Mouse (Mus musculus): ENCODE measurements around the gene Ceacam18.
"Not testable (repeated sequence)": the region's sequence is repeated elsewhere in the genome, so short reads cannot be mapped to it uniquely, and the experiment has no call there.

The Ceacam18 gene

DNA sequence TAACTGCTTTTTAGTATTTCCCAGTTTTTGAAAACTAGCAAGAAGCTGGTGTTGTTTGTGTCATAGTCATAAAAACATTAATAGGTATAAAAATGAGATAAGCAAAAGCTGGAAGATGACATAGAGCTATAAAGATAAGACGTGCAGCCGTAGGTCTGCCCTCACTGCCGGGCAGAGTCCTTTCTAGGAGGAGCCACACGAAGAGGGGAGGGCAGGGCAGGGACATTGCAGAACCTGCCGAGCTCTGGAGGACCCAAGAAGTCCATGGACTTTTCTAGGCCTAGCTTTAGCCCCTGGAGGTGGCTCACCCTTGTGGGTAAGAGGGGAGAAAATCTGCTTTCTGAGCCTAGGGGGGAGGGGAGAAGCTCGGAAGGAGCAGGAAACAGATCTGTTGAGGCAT lies at the start of gene Ceacam18:
Ceacam18 (plus strand) TSS at position 208 of the 400 bp plus-strand sequence.
- DNase-seq (ENCODE audit: low spot score in 2 of 2): no peak

DNA sequence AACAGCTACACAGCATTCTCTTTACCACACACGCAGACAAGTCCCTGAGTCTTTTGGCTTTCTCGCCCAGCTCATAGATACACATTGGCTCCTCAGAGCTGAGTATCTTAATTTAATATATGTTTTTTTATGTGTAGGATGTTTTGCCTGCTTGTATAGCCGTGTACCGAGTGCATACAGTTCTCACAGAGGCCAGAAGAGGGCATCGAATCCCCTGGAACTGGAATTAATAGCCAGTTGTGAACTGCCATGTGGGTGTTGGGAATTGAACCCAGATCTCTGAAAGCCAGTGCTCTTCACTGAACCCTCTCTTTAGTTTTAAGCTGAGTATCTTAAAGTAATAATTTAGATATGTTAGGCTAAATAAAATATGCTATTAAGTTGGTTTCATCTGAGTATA lies 49.7 kb upstream of the Ceacam18 start:
- no peak for DNase-seq (ENCODE audit: low spot score in 2 of 2)

DNA sequence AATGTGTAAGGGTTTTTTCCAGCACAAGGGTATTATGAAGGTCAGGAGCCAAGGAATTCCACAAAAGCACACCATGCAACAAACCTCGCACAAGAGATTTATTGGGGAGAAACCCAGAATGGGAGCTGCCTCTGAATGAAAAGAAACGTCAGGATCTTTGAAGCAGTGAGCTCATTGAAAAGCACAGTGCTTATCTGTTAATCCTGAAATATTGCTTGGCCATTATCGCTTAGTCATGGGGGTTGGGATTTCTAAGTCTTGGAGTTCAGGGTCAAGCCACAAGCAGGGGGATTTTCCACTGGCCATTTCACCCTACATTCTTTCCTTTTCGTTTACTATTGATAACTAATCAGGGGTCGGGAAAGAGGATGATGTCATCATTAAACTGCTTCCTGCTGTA lies 32.6 kb upstream of the Ceacam18 start:
- no peak for DNase-seq (ENCODE audit: low spot score in 2 of 2)

DNA sequence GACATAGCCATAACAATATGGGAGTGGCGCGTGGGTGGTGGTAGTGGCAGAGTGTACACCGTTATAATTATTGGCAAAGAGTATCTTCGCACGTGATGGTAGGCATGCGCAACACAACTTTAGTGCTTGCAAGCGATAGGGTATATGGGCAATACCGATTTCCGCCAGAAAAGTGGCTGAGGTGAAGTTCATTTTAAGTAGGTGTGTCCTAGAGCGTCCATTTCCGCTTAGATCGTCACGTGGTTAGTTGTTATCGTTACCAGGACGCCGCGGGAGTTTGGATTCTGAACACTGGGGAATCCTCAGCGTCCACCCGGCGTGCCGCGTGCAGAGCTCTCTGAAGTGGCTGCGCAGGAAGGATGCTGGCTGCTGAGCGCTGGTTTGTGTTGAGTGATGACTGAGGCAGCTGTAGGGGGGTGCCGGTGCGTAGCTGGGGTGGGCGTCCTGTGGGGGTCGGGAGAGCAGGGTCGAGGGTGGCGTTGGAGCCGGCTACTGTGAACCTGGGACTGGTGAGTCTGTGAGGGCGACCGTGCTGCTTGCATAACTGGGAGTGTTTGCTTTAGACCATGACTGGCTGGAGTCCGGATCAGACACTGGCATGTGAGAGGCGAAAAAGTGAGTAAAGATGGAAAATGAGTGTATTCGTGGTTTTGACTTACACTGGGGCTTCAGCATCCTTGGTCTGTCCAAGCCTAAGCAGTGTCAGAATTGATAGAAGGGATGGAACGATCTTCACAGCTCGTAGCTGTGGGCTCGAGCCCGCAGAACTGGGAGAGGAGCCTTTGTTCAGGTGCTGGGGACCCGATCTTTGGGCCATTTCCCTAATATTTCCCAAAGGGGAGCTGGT lies 27.4 kb upstream of the Ceacam18 start, which contains the start of gene Zfp819:
Zfp819 (plus strand) TSS at position 274 of the 847 bp plus-strand sequence.
- peak; percentile 74 to 81 for DNase-seq (ENCODE audit: low spot score in 2 of 2)

DNA sequence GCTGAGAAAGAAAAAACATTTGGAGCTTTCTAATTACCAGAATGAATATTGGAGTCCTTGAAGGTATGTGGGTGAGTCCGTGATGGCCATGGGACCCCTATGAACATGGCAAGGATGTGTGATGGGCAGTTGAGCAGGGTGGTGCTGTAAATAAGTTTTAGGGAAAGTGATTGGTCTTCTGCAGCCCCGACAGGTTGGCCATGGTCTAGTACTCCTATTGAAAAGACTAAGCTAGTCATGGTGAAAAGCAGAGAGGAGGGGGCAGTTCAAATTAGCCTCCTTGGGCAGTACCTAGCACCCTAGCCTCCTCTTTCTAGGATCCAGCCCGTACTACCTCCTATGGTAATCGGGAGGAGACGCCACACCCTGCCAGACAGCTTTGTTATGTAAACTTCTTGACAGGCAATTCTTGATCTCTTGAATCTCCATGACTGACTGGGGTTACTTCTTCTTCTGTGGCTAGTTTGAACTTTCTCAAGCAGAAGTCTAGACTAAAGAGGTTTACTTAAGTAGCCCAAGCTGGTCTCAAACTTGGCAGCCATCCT lies 26.7 kb upstream of the Ceacam18 start:
- DNase-seq (ENCODE audit: low spot score in 2 of 2): no peak

DNA sequence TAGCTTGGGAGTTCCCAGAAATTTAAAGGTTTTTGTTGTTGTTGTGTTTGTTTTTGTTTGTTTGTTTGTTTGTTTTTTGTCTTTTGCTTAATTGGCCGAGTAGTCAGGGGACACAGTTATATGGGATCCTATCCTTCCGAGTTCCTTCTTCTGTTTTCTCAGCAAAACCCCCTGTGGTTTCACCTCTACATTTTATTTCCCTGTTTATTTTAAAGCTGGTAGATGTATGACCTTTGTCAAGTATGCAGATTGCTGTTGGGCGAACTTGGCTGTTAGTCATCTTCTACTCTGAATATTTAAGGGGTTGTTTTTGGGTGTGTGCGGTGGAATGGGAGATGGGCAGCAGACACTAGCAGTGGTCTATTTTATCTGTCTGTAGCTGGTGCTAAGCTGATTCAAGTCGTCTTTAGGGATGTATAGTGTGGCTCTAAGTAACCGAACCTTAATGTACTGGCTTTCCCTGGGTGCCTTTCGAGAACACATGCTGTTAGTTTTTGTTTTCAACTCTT lies 26.1 kb upstream of the Ceacam18 start:
- DNase-seq (ENCODE audit: low spot score in 2 of 2): no peak

DNA sequence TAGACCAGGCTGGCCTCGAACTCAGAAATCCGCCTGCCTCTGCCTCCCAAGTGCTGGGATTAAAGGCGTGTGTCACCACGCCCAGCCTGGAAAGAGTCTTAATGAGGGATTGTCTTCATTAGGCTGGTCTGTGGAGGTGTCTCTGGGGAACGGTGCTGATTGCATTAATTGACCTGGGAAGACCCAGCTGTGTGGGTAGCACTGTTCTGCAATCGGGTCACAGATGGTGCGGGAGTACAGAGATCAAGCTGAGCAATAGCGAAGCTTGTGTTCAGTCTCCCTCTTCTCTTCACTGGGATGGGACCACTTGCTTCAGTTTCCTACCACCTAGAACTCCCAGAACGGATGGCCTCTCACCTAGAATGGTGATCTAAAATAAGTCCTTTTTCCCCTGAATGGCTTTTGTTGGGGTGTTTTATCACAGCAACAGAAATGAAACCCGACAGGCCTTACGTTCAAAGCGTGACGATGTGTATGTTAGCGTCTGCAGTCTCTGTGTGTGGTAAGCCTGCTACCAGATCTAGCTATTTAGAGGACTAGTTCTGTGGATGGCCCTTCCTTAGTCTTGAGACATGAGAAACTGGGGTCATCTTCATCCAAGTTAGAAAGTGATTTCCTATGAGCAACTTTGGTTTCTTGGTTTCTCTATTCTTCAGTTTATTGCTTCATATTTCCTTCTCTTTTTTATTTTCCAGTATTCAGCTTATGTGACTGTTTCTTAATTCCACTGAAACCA lies 20.5 kb upstream of the Ceacam18 start:
- DNase-seq (ENCODE audit: low spot score in 2 of 2): no peak

DNA sequence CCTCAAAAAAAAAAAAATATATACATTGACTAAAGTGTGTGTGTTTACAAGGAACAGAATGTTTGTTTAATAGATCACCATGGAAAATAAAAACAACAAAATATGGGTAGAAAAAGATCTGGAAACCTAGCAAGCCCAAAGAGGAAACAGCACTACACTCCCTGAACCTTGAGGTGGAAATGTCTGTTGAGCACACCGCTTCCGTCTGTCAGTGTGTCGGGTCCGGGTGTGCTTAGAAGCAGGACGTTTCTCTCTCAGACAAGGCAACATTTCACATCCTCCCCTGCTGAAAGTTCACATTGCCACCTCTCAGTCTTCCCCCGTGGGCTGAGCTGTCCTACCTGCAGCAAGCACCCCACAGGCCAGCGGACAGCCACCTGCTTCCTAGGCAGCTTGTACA lies 11.6 kb upstream of the Ceacam18 start:
- DNase-seq (ENCODE audit: low spot score in 2 of 2): no peak

DNA sequence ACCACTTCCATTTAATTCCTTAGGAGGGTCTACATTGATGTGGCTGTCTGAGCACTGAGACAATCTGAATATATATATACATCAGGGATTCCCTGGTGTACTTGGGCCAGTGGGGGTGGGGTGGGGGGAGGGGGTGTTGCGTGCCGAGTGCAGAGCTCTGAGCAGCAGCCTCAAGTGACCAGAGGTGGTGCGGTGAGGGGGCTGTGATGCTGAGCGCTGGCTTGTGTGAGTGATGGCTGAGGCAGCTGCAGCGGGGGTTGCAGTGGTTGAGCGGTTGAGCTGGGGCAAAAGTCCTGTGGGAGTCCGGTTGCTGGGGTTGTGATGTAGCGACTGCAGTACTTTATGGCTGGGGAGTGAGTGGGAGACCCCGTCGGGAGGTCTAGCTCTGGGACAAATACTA lies 10.7 kb upstream of the Ceacam18 start:
- DNase-seq (ENCODE audit: low spot score in 2 of 2): no peak

DNA sequence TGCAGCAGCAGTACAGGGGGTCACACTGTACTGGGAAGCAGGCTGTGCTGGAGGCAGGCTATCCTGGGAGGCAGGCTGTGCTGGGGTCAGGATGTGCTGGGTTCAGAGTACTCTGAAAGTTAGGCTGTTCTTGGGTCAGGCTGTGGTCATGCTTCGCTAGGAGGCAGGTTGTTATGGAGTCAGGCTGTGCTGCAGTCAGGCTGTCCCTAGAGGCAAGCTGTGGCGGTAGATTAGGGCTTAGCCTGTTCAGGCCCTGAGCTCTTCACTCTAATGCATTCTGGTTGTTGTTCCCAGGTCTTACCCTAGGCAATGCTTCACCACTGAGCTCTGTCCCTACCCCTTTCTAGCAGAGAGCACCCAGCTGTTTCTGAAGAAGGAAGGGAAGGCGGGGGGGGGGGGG lies 9.4 kb upstream of the Ceacam18 start:
- no peak for DNase-seq (ENCODE audit: low spot score in 2 of 2)

DNA sequence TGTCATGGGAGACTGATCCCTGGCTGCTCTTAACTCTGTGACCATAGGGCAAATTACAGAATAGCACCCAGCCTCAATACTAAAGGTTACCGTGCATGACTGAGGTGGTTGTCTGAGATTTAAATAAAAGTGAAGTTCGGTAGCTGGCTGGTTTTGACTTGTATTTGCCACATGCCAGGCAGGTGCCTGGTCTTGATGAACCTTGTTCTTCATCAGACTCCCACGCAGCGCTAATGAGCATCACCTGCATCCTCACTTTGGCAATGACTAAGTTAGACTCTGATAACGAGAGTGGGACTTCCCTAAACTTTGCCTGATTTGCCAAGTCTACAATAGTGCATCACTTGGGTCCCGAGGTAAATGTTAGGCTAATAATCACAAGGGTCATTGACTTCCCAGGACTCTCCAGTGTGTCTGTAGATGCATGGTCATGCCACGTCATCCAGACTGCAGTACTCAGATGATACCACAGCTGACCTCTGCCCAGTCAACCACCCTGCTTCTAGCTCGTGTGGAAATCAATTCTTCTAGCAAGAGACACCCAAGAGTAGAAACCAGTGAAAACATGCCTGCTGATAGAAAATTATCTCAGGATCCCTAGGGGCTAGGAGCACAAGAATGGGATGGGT lies 8.6 kb upstream of the Ceacam18 start:
- no peak for DNase-seq (ENCODE audit: low spot score in 2 of 2)

DNA sequence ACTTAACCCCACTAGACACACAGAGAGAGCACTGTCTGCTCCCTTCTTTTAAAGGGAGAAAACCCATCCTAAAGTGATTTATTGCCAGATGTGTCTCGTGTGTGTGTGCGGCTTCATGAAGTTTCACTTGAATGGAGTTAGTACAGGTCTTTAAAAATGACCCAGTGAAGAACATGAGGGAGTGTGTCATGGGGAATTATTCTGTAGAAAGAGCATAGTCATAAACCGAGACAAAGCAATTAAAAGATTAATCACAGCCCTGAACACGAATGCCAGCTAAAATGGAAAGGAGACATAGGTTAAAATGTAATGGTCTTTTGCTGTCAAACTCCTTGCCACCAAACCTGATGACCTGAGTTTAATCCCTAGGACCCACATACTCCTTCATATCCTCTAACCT lies 567 bp upstream of the Ceacam18 start:
- no peak for DNase-seq (ENCODE audit: low spot score in 2 of 2)

DNA sequence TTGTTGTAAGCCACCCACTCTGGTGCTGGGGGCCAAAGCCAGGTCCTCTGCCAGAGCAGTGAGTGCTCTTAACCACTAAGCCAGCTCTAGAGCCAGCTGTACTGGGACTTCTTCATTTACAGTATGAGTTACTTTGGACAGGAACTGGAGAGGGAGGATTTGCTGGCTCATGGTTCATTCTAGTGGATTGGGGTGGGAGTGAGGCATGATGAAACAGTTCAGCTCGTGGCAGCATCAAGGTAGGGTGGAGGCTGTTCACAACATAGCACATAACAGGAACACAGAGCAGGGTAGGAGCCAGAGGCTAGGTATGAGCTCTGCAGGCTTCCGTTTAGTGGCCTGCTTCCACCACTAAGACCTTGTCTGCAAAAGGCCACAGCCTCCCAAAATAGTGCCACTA lies 1.7 kb downstream of the Ceacam18 start:
- DNase-seq (ENCODE audit: low spot score in 2 of 2): no peak

DNA sequence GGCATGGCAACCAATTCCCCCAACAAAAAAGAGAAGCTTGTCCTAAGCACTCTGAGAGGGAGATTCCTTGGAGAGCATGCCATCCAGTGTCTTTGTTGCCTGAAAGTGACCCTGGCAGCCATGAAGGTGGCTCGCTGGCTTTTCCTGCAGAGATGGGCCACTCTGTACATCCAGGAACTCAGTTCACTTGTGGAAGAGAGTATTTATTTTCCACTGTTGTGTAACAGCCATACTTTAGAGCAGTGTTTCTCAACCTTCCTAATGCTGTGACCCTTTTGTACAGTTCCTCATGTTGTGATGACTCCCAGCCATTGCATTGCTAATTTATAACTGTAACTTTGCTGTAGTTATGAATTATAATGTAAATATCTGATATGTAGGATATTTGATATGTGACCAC lies 2.6 kb downstream of the Ceacam18 start:
- no peak for DNase-seq (ENCODE audit: low spot score in 2 of 2)

DNA sequence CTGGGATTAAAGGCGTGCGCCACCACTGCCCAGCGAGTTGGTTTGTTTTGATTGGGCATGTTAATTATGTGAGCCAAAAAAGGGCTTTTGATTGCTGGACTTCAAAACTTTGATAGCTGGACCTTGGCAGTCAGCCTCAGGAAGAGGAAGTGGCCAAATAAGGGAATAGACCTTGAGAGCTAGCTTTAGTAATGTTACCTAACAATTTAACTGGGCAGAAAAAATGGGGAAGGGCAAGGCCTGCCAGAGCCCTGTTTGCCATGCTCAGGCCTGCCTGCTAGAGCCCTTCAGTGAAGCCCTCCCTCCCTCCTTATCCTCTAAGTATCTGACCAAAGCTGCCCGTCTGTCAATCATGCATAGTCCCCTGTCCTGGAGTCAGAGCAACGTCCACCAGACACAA lies 8.1 kb downstream of the Ceacam18 start:
- DNase-seq (ENCODE audit: low spot score in 2 of 2): no peak

DNA sequence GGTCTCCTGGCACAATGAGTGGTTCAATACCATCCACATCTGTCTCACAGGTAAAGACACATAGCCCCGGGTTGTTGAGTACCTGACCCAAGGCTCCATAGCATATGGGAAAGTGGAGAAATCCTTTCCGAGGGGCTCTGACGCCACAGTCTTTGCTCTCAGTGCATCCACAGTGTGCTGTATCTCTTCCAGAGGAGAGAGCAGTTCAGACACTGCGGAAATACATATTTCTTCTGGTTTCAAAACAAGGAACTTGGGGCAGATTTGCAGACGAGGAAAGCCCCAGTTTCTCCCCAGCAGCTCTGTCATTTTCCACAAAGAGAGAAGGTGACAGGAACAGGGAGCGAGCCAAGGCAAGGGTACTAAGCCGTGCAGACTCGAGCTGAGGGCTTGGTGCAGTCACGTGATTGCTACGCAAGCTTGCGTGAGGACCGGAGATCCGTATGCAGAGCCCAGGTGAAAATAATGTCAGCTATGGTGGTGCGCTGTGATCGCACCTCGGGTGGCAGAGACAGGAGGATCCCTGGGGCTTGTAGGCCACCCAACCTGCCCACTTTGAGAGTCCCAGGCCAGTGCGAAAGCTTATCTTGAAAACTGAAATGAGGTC lies 8.6 kb downstream of the Ceacam18 start:
- no peak for DNase-seq (ENCODE audit: low spot score in 2 of 2)

DNA sequence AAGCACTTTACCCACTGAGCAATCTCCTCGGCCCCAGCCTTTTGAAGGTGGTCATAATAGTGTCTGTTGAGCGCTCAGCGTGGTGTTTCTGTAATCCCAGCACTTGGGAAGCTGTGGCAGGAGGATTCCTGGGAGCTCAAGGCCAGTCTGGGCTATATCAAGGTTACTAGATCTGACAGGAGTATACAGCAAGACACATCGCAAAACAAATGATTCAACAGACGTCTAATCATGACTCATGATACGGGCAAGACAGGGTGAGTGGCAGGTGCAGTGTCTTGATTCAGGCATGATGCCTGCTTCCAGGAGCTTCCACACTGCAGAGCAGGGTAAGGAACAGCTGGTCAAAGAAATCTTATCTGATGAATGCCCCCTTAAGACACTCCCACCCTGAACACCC lies 18.2 kb downstream of the Ceacam18 start:
- DNase-seq (ENCODE audit: low spot score in 2 of 2): no peak

DNA sequence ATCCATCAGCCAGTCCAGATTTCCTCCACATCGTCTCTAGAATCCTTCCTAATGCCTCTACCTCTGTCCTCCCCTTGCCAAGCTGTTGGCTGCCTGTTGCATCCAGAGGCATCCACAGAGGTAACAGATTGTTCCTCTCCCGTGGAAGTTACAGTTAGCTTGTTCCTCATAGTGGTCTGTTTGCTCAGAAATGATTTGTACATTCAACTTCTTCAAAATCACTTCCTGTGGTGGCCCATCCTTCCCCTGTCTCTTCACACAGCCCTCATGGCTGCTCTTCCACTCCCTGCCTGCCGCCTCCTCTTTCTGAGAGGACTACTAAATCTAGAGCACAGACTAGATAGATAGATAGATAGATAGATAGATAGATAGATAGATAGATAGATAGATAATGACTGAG lies 20.0 kb downstream of the Ceacam18 start:
- DNase-seq (ENCODE audit: low spot score in 2 of 2): no peak

DNA sequence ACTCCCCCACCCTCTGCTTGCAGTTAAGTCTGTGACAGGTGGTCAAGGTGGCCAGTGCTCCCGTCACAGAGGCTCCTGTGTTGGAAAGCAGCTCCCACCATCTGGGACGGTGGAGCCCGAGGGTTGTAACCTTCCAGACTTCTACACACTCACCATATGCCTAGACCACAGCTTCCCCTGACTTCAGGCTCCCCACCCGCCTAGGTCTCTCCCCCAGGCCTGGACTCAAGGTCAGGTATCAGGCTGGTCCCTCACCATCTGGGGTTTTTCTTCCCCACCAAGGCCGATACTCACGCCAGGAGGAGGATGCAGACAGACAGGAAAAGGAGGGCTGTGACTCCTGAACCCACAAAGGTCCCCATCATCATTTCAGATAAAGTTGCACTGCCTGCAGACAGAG lies 21.7 kb downstream of the Ceacam18 start:
- DNase-seq (ENCODE audit: low spot score in 2 of 2): no peak

DNA sequence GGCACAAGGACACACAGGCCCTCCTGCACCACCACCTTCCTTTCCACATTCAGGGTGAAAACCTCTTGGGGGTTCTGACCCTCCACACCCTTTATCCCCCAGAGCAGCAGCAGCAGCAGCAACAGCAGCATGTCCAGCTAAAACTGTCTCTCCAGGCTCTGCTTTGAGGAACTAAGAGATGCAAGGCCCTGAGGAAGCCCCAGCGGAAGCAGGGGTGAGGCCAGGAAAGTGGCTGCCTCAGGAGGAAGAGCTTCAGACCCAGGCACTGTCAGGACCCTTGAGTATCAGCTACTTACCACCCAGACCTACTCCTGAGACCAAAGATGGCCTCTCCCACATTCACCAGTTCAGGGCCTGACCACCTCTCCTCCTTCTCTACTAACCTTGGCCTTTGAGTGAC lies 25.5 kb downstream of the Ceacam18 start, which contains the start of gene Siglece:
Siglece (minus strand) TSS at position 160 of the 400 bp plus-strand sequence.
- DNase-seq (ENCODE audit: low spot score in 2 of 2): no peak

DNA sequence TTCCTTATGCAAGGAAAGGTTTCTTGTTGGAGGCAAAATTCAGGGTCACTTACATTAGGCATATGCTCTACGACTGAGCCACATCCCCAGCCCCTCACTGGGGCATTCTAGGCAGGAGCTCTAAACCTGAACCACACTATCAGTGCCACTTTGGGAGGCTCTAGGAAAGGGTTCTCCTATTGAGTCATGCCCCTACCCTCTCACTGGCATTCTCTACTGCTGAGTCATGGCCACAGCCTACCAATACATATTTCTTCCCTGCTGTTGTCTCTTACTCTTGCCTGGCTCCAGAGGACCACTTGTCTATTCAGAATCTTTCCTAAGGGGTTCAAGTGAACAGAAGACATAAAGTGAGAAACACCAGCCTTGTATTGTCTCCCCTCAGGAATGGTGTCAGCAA lies 28.3 kb downstream of the Ceacam18 start:
- no peak for DNase-seq (ENCODE audit: low spot score in 2 of 2)

DNA sequence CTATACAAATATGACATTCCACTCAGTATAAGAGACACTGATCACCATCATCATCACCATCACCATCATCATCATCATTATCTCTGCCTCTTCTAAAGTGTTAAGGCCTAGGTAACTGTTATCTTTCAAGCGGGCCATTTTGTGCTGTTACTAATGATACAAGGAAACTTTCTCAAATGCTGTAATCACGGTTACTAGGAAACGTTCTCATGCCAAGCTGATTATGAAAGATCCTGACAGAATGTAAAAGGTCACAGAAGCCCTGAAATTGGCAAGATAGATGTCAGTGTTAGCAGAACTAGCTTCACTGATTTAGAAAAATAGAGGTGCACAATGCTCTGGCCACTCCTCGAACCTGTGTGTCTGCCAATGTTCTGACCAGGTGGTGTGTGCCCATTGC lies 32.7 kb downstream of the Ceacam18 start:
- not testable (repeated sequence) for DNase-seq (ENCODE audit: low spot score in 2 of 2)

All from right cerebral cortex, adult 2 months (tissue).